Mouse (Mus musculus): ENCODE results near the gene Pygm.

- TF ChIP-seq CTCF (IDR thresholded peaks at IDR 0.05; ENCODE audit: insufficient read depth, low read depth, low read length) = no peak
- TF ChIP-seq POLR2A (IDR thresholded peaks at IDR 0.05; ENCODE audit: insufficient read depth, low read depth, low read length) = no peak
Observed at GRCm38 (mm10) chr19:6424137-6424881, 40.1 kb downstream of the Pygm start.

Measured in olfactory bulb, adult 2 months (tissue).